Mouse (Mus musculus) hindbrain, embryonic 16.5 days (tissue): ENCODE results near the gene Gm13271. TPM values are rescaled to one million over a fixed set of nuclear protein-coding genes. Genes with fewer than 3 reads are reported as not detected.
A peak's percentile ranks its signal among the peaks of the same experiment; 100 is the strongest.
"Not testable (repeated sequence)": the region's sequence is repeated elsewhere in the genome, so short reads cannot be mapped to it uniquely, and the experiment has no call there.

Experiments used
- ATAC-seq: fragments of 200-750 bp; cut with Nextera tagmentation; 2 replicates; pipeline ENCODE4 v1.8.0; 2017; ENCODE audit warnings: moderate TSS enrichment, moderate library complexity
- H3K27ac ChIP-seq: fragments of 300-500 bp; sonication (generic); 2 replicates; pipeline ENCODE4 v1.5.1; 2014; ENCODE audit warnings: low read depth, mild to moderate bottlenecking, control low read depth, low read length, moderate library complexity
- H3K27me3 ChIP-seq: fragments of 300-500 bp; sonication (generic); replicated peaks from 2 replicates; pipeline ENCODE4 v1.6.1; 2014; ENCODE audit warnings: low read length; ENCODE audit not compliant: control insufficient read depth, insufficient read depth
- H3K36me3 ChIP-seq: fragments of 300-500 bp; sonication (generic); 2 replicates; pipeline ENCODE4 v1.6.1; 2014; ENCODE audit warnings: mild to moderate bottlenecking, low read length, moderate library complexity, mixed read lengths; ENCODE audit not compliant: control insufficient read depth, insufficient read depth
- H3K4me1 ChIP-seq: fragments of 300-500 bp; sonication (generic); 2 replicates; pipeline ENCODE4 v1.6.1; 2014; ENCODE audit warnings: low read depth, low read length; ENCODE audit not compliant: control insufficient read depth, insufficient read depth
- H3K4me2 ChIP-seq: fragments of 300-500 bp; sonication (generic); 2 replicates; pipeline ENCODE4 v1.6.1; 2014; ENCODE audit warnings: mild to moderate bottlenecking, low read length, control low read depth, moderate library complexity
- H3K4me3 ChIP-seq: fragments of 300-500 bp; sonication (generic); 2 replicates; pipeline ENCODE4 v1.5.1; 2014; ENCODE audit warnings: mild to moderate bottlenecking, low read length, control low read depth, moderate library complexity
- H3K9ac ChIP-seq: fragments of 300-500 bp; sonication (generic); 2 replicates; pipeline ENCODE4 v1.6.1; 2014; ENCODE audit warnings: low read depth, mild to moderate bottlenecking, control low read depth, low read length, moderate library complexity
- H3K9me3 ChIP-seq: fragments of 300-500 bp; sonication (generic); 2 replicates; pipeline ENCODE4 v1.6.1; 2014; ENCODE audit warnings: mild to moderate bottlenecking, low read length, moderate library complexity; ENCODE audit not compliant: control insufficient read depth
- WGBS: fragments of 180-500 bp; shearing (Covaris S2); extraction: QIAGEN DNeasy Blood & Tissue Kit; methylation state at CpG from one replicate; pipeline ENCODE4 v1.1.7; 2014; 5-methylcytosine and 5-hydroxymethylcytosine counted together
- polyA plus RNA-seq: library from polyadenylated mRNA; unstranded; fragments of >200 nt; fragmentation: Nextera tagmentation; extraction: Ambion mirVana; gene quantifications from 2 replicates; pipeline ENCODE4 v1.2.1, GENCODE M21; 2015

The Gm13271 gene
- polyA plus RNA-seq, 1 experiment from 2014 or later: not detected

- peak overlapping the region; percentile 47 for H3K4me3 ChIP-seq
- not testable (repeated sequence) for H3K9me3 ChIP-seq, H3K4me1 ChIP-seq, H3K36me3 ChIP-seq, H3K27me3 ChIP-seq
- peak overlapping the region; percentile 79 for H3K27ac ChIP-seq
- H3K9ac ChIP-seq: peak overlapping the region; percentile 58
- ATAC-seq: peak; percentile 100
- WGBS: 0% methylated on average over 18 of the region's 21 CpGs
- peak overlapping the region; percentile 84 for H3K4me2 ChIP-seq
Observed at GRCm38 (mm10) chr4:88757628-88758031, 3.0 kb downstream of the Gm13271 start.

- H3K9ac ChIP-seq, H3K4me1 ChIP-seq, H3K4me2 ChIP-seq, H3K27me3 ChIP-seq, H3K9me3 ChIP-seq, ATAC-seq, H3K4me3 ChIP-seq, H3K27ac ChIP-seq, H3K36me3 ChIP-seq: not testable (repeated sequence)
- WGBS: 91% methylated on average over 9 of the region's 9 CpGs
Observed at GRCm38 (mm10) chr4:88758751-88759150, 4.1 kb downstream of the Gm13271 start.

DNA sequence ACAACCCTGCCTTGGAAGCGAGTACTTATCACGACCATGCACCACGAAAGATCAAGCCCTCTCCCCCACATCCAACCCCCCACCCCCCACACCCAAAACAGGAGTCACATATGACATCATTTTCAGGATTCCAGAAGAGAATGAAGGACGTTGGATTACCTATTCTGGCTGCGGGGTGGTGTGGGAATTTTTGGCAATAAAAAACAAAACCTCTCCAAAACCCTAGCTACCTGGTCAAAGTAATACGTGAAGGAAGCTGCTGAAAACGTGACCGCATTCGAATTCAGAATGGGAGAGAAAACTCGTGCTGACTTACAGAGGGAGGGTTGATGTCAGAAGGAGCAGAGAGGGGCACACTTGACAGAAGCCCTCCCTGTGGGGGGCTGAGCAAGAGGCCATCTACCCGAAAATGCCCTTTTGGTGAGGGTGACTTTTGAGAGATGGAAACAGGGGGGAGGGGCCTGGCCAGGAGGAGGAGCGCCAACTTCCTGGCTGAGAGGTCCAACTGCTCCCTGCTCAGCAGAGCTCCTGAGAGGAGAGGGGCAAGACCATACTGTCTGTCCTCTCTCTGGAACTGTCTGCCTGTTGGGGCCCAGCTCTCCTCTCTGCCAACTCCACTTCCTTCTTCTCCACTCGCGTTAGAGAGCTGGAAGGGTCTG is 5.1 kb downstream of the Gm13271 start, which contains the start of gene Gm13283:
TSS of gene Gm13283 (plus strand) at position 510 of the 659 bp plus-strand sequence.
- not testable (repeated sequence) for H3K9me3 ChIP-seq, H3K36me3 ChIP-seq, H3K27me3 ChIP-seq, H3K27ac ChIP-seq, ATAC-seq, H3K4me1 ChIP-seq, H3K9ac ChIP-seq
- H3K4me3 ChIP-seq: peak within 1 kb of the TSS; percentile 37
- 30% methylated on average over 8 of the region's 14 CpGs for WGBS
- peak within 1 kb of the TSS; percentile 57 for H3K4me2 ChIP-seq

- not testable (repeated sequence) for H3K9ac ChIP-seq, H3K27me3 ChIP-seq, H3K36me3 ChIP-seq, ATAC-seq, H3K9me3 ChIP-seq, H3K27ac ChIP-seq, H3K4me1 ChIP-seq
- H3K4me2 ChIP-seq: peak overlapping the region; percentile 57
- H3K4me3 ChIP-seq: peak overlapping the region; percentile 37
- WGBS: 1% methylated on average over 15 of the region's 28 CpGs
Observed at GRCm38 (mm10) chr4:88760431-88760830, 5.8 kb downstream of the Gm13271 start.

DNA sequence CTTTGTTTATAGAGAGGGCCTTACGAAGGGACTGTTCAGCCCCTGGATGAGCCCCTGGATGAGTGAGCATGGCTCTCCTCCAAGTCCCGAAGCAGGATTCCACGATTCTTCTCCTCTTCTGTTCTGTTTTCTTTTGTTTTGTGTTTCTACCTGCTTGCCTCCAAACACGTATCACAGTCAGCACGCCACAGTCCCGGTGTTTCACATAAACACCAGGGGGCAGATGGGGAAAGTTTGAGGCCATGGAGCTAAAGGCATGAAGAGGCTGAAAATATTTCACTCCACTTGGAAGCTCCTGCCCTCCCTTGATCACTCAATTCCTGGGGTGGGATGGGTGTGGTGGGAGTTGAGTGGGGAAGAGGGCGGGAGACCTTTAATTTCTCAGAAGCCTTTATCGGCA is 7.1 kb downstream of the Gm13271 start:
- H3K4me2 ChIP-seq, H3K4me3 ChIP-seq, H3K27me3 ChIP-seq, H3K9me3 ChIP-seq, H3K27ac ChIP-seq, H3K36me3 ChIP-seq, ATAC-seq, H3K9ac ChIP-seq, H3K4me1 ChIP-seq: not testable (repeated sequence)
- WGBS: 85% methylated on average over 6 of the region's 8 CpGs

GRCm38 (mm10) chr4:88762341-88762740 is 7.7 kb downstream of the Gm13271 start:
- not testable (repeated sequence) for H3K4me2 ChIP-seq, H3K27ac ChIP-seq, H3K9ac ChIP-seq, H3K9me3 ChIP-seq, ATAC-seq, H3K27me3 ChIP-seq, H3K4me1 ChIP-seq, H3K36me3 ChIP-seq, H3K4me3 ChIP-seq
- WGBS: 59% methylated on average over 8 of the region's 9 CpGs

DNA sequence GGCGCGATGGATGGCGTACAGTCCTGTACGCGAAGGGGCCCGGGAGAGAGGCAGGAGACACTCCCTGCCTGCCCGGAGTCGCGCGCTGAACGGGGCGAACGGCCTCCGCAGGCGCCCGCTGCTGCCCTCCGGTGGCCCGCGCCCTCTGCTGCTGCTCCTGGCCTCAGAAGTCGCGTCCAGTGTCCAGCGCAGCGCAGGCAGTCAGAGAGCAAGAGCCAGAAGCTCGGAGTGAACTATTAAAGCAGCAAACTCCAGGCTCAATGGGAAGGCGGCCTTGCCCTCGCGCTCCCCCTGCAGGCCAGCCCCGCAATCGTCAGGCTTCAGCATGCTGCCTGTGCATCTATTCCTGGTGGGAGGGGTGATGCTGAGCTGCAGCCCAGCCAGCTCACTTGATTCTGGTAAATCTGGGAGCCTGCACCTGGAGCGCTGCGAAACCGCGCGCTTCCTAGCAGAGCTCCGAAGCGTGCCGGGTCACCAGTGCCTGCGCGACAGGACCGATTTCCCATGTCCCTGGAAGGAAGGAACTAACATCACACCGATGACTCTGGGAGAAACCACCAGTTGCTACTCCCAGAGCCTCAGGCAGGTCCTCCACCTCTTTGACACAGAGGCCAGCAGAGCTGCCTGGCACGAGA is 8.8 kb downstream of the Gm13271 start:
- ATAC-seq, H3K36me3 ChIP-seq, H3K9ac ChIP-seq, H3K27me3 ChIP-seq, H3K27ac ChIP-seq, H3K9me3 ChIP-seq, H3K4me1 ChIP-seq: not testable (repeated sequence)
- WGBS: 3% methylated on average over 18 of the region's 42 CpGs
- peak overlapping the region; percentile 60 for H3K4me2 ChIP-seq
- peak overlapping the region; percentile 40 for H3K4me3 ChIP-seq

DNA sequence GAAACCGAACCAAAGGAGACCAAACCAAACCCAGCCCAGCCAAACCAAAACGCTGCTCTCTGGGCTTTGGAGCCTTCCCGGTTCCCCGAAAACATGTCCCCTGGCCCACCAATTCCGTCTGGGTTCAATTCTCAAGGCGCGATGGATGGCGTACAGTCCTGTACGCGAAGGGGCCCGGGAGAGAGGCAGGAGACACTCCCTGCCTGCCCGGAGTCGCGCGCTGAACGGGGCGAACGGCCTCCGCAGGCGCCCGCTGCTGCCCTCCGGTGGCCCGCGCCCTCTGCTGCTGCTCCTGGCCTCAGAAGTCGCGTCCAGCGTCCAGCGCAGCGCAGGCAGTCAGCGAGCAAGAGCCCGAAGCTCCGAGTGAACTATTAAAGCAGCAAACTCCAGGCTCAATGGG is 18.9 kb downstream of the Gm13271 start, which contains the start of gene Gm13290:
TSS of gene Gm13290 (plus strand) at position 301 of the 400 bp plus-strand sequence.
- H3K4me2 ChIP-seq, H3K27ac ChIP-seq, H3K4me1 ChIP-seq, H3K36me3 ChIP-seq, H3K4me3 ChIP-seq, H3K27me3 ChIP-seq, H3K9me3 ChIP-seq, ATAC-seq, H3K9ac ChIP-seq: not testable (repeated sequence)
- no CpG with 5 or more reads among the region's 32 CpGs for WGBS

DNA sequence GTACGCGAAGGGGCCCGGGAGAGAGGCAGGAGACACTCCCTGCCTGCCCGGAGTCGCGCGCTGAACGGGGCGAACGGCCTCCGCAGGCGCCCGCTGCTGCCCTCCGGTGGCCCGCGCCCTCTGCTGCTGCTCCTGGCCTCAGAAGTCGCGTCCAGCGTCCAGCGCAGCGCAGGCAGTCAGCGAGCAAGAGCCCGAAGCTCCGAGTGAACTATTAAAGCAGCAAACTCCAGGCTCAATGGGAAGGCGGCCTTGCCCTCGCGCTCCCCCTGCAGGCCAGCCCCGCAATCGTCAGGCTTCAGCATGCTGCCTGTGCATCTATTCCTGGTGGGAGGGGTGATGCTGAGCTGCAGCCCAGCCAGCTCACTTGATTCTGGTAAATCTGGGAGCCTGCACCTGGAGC is 22.0 kb downstream of the Gm13271 start, which contains the start of gene Gm13289:
TSS of gene Gm13289 (plus strand) at position 301 of the 400 bp plus-strand sequence.
- not testable (repeated sequence) for H3K27me3 ChIP-seq, H3K9me3 ChIP-seq, H3K36me3 ChIP-seq, H3K4me2 ChIP-seq, H3K9ac ChIP-seq, H3K4me1 ChIP-seq, H3K4me3 ChIP-seq, ATAC-seq, H3K27ac ChIP-seq
- WGBS: no CpG with 5 or more reads among the region's 29 CpGs
